Comparison of ENCODE assay signal across 7 mouse cellular contexts in genomic region chrX:12089353-12090081, GRCm38 (mm10).
DNase-seq lines count a peak whose midpoint lies in the region; ATAC-seq and TF ChIP-seq lines count a peak whose summit lies in the region.

No protein-coding gene starts in this region.

- no peak for TF ChIP-seq POLR2A in small intestine, adult 2 months (IDR thresholded peaks at IDR 0.05; ENCODE audit: low read depth, low read length)

- WGBS in forebrain, embryonic 11.5 days, result 5% methylated on average over 44 of the region's 52 CpGs
- 3% methylated on average over 52 of the region's 52 CpGs for WGBS in hindbrain, embryonic 10.5 days
- 6% methylated on average over 52 of the region's 52 CpGs for WGBS in small intestine, adult 2 months

- H3K27me3 ChIP-seq in E14TG2a.4 (ENCODE audit: insufficient read depth, low read length), result peaks cover 80% of the 10 kb centered on the region
- H3K27me3 ChIP-seq in forebrain, embryonic 11.5 days (ENCODE audit: control insufficient read depth, insufficient read depth, low read length), result peaks cover 67% of the 10 kb centered on the region
- H3K27me3 ChIP-seq in hindbrain, embryonic 10.5 days (ENCODE audit: insufficient read depth, poor library complexity, severe bottlenecking), result peaks cover 100% of the 10 kb centered on the region
- H3K27me3 ChIP-seq in small intestine, adult 2 months (ENCODE audit: control insufficient read depth, insufficient read depth, low read length), result no peaks in the 10 kb centered on the region; the same call in 1 of the 2 replicates

- TF ChIP-seq CTCF in E14TG2a.4 (conservative IDR thresholded peaks at IDR 0.05; ENCODE audit: low read length), result no peak
- no peak for TF ChIP-seq CTCF in small intestine, adult 2 months (IDR thresholded peaks at IDR 0.05; ENCODE audit: extremely low read depth, insufficient read length, insufficient replicate concordance, low read depth, low read length)

- H3K4me1 ChIP-seq in E14TG2a.4 (replicated peaks; ENCODE audit: low read depth, low read length), result peaks cover 38% of the 10 kb centered on the region
- H3K4me1 ChIP-seq in forebrain, embryonic 11.5 days (replicated peaks; ENCODE audit: control insufficient read depth, insufficient read depth, low read length), result peaks cover 28% of the 10 kb centered on the region
- peaks cover 65% of the 10 kb centered on the region for H3K4me1 ChIP-seq in hindbrain, embryonic 10.5 days (replicated peaks)
- H3K4me1 ChIP-seq in small intestine, adult 2 months (ENCODE audit: control insufficient read depth, insufficient read depth, insufficient read length, low read length), result peaks cover 18% of the 10 kb centered on the region

- H3K36me3 ChIP-seq in E14TG2a.4 (ENCODE audit: insufficient read depth, low read length), result no peaks in the 10 kb centered on the region
- H3K36me3 ChIP-seq in forebrain, embryonic 11.5 days (ENCODE audit: control insufficient read depth, insufficient read depth, low read length), result no peaks in the 10 kb centered on the region
- H3K36me3 ChIP-seq in hindbrain, embryonic 10.5 days, result no peaks in the 10 kb centered on the region
- no peaks in the 10 kb centered on the region for H3K36me3 ChIP-seq in small intestine, adult 2 months (ENCODE audit: control insufficient read depth, insufficient read depth, low read length)

- H3K27ac ChIP-seq in forebrain, embryonic 11.5 days (ENCODE audit: low read depth, low read length), result peak overlapping the region; percentile 88
- H3K27ac ChIP-seq in hindbrain, embryonic 10.5 days, result peak overlapping the region; percentile 90
- H3K27ac ChIP-seq in small intestine, adult 2 months (ENCODE audit: insufficient read depth, low read depth, low read length), result peak overlapping the region; percentile 84; the same call in 1 of the 2 replicates

- intact Hi-C loops in left cerebral cortex, postnatal 4 days (cut with DNase I), result no loop called here

- no peak overlapping the region; the same call in 1 of the 2 replicates for H3K9ac ChIP-seq in forebrain, embryonic 11.5 days (ENCODE audit: low read length)

- peak; percentile 84 to 91 for DNase-seq in adrenal gland, adult (ENCODE audit: inconsistent age in 2 of 2, low spot score in 1 of 2)
- DNase-seq in forebrain, embryonic 11.5 days (ENCODE audit: low spot score), result peak; percentile 76
- peak; percentile 55 for DNase-seq in hindbrain, embryonic 10.5 days (ENCODE audit: low spot score)
- DNase-seq in left cerebral cortex, postnatal 4 days, result peak; percentile 41

- H3K4me3 ChIP-seq in E14TG2a.4 (replicated peaks; ENCODE audit: low read length), result 0 out of 2 replicates have a peak overlapping the region, but pooled peaks have one; percentile 4
- peak overlapping the region; percentile 7; the same call in 1 of the 2 replicates for H3K4me3 ChIP-seq in forebrain, embryonic 11.5 days (ENCODE audit: low read depth, low read length)
- peak overlapping the region; percentile 64 for H3K4me3 ChIP-seq in hindbrain, embryonic 10.5 days
- peak overlapping the region; percentile 71 for H3K4me3 ChIP-seq in small intestine, adult 2 months (ENCODE audit: low read depth, low read length)

- H3K4me2 ChIP-seq in forebrain, embryonic 11.5 days (ENCODE audit: low read depth, low read length, severe bottlenecking), result peak overlapping the region; percentile 83

- peak; percentile 19; the same call in 1 of the 2 replicates for ATAC-seq in forebrain, embryonic 11.5 days (replicated peaks; ENCODE audit: low FRiP score)
- ATAC-seq in megakaryocyte-erythroid progenitor cell, adult 5-6 weeks (replicated peaks; ENCODE audit: low FRiP score, low TSS enrichment, poor library complexity, severe bottlenecking), result peak; percentile 27; the same call in 1 of the 2 replicates

- no peaks in the 10 kb centered on the region for H3K9me3 ChIP-seq in E14TG2a.4 (ENCODE audit: low read length)
- H3K9me3 ChIP-seq in forebrain, embryonic 11.5 days (ENCODE audit: control insufficient read depth, low read length), result no peaks in the 10 kb centered on the region
- H3K9me3 ChIP-seq in hindbrain, embryonic 10.5 days, result no peaks in the 10 kb centered on the region

Comparison
In these comparisons a context has a peak if more than half of its experiments do, and no peak if none do; other contexts are left out.
1. Peak in every context shown above with its lines: DNase-seq, ATAC-seq, H3K4me3 ChIP-seq and H3K27ac ChIP-seq.
2. H3K4me3 ChIP-seq: peak in every context shown above with its lines; median percentile 71 in small intestine, adult 2 months; 64 in hindbrain, embryonic 10.5 days; 7 in forebrain, embryonic 11.5 days; 4 in E14TG2a.4.